Mouse (Mus musculus): ENCODE measurements around the gene Ryr2.
"Not testable (repeated sequence)": the region's sequence is repeated elsewhere in the genome, so short reads cannot be mapped to it uniquely, and the experiment has no call there.

Ryr2 gene

GRCm38 (mm10) chr13:12106662-12107632, at the start of gene Ryr2:
TSS of gene Ryr2 (minus strand) at chr13:12106945.
- DNase-seq: peak; percentile 82

GRCm38 (mm10) chr13:12153922-12154321, 47.2 kb upstream of the Ryr2 start:
- DNase-seq: no peak

GRCm38 (mm10) chr13:12146918-12147507, 40.3 kb upstream of the Ryr2 start:
- DNase-seq: no peak

GRCm38 (mm10) chr13:12146402-12146801, 39.7 kb upstream of the Ryr2 start:
- no peak for DNase-seq

GRCm38 (mm10) chr13:12143347-12143746, 36.6 kb upstream of the Ryr2 start:
- no peak for DNase-seq

- not testable (repeated sequence) for DNase-seq
These were observed 29.7 kb upstream of the Ryr2 start for GRCm38 (mm10) chr13:12136461-12136860.

- no peak for DNase-seq
These were observed 26.8 kb upstream of the Ryr2 start for GRCm38 (mm10) chr13:12133549-12133948.

GRCm38 (mm10) chr13:12132160-12132710, 25.5 kb upstream of the Ryr2 start:
- no peak for DNase-seq

- no peak for DNase-seq
These were observed 22.4 kb upstream of the Ryr2 start for GRCm38 (mm10) chr13:12129121-12129520.

GRCm38 (mm10) chr13:12126099-12126498, 19.4 kb upstream of the Ryr2 start:
- no peak for DNase-seq

- DNase-seq: no peak
These were observed 18.3 kb upstream of the Ryr2 start for GRCm38 (mm10) chr13:12124940-12125540.

- DNase-seq: no peak
These were observed 8.8 kb upstream of the Ryr2 start for GRCm38 (mm10) chr13:12115551-12115950.

- no peak for DNase-seq
These were observed 8.1 kb upstream of the Ryr2 start for GRCm38 (mm10) chr13:12114816-12115215.

- no peak for DNase-seq
These were observed 2.2 kb upstream of the Ryr2 start for GRCm38 (mm10) chr13:12108955-12109354.

GRCm38 (mm10) chr13:12105830-12106628, 716 bp downstream of the Ryr2 start:
- peak; percentile 58 for DNase-seq

- DNase-seq: no peak
These were observed 1.4 kb downstream of the Ryr2 start for GRCm38 (mm10) chr13:12105231-12105829.

- DNase-seq: no peak
These were observed 2.4 kb downstream of the Ryr2 start for GRCm38 (mm10) chr13:12104318-12104717.

GRCm38 (mm10) chr13:12103017-12103416, 3.7 kb downstream of the Ryr2 start:
- DNase-seq: no peak

GRCm38 (mm10) chr13:12099446-12099845, 7.3 kb downstream of the Ryr2 start:
- no peak for DNase-seq

- no peak for DNase-seq
These were observed 7.8 kb downstream of the Ryr2 start for GRCm38 (mm10) chr13:12098981-12099380.

GRCm38 (mm10) chr13:12096382-12096932, 10.3 kb downstream of the Ryr2 start:
- DNase-seq: no peak

GRCm38 (mm10) chr13:12094569-12094968, 12.2 kb downstream of the Ryr2 start:
- DNase-seq: no peak

All from thymus, postnatal 4 days (tissue).